Mouse (Mus musculus) T-helper 1 cell (primary cell): ENCODE measurements at regions not wholly inside any gene's neighbourhood (a gene's known extent, or its start where the extent isn't known, plus 50 kb on each side); places are given as distances from the start of the nearest gene placed in this dataset.

Experiments used
- in situ Hi-C: fragments of 300-600 bp; cut with MboI, MseI; formaldehyde crosslinking; loops from one replicate; pipeline ENCODE4 v1.15.1; 2025; ENCODE audit warnings: high pct_unique_total_duplicates

- in situ Hi-C loops = no loop called here
Observed at GRCm38 (mm10) chr11:17629541-17630171, 324.0 kb downstream of the Etaa1 start.

- in situ Hi-C loops = no loop called here
Observed at GRCm38 (mm10) chr11:17630172-17630553, 323.5 kb downstream of the Etaa1 start.

GRCm38 (mm10) chr11:17637158-17637557, 316.5 kb downstream of the Etaa1 start:
- in situ Hi-C loops = no loop called here

GRCm38 (mm10) chr11:17639922-17640321, 313.8 kb downstream of the Etaa1 start:
- in situ Hi-C loops = no loop called here

- in situ Hi-C loops = no loop called here
Observed at GRCm38 (mm10) chr11:17647441-17647840, 306.2 kb downstream of the Etaa1 start.

GRCm38 (mm10) chr11:17651389-17652156, 302.1 kb downstream of the Etaa1 start:
- in situ Hi-C loops = no loop called here

GRCm38 (mm10) chr11:17655840-17656239, 297.8 kb downstream of the Etaa1 start:
- in situ Hi-C loops = no loop called here

- in situ Hi-C loops = no loop called here
Observed at GRCm38 (mm10) chr11:17657720-17658119, 296.0 kb downstream of the Etaa1 start.

- in situ Hi-C loops = no loop called here
Observed at GRCm38 (mm10) chr11:17658289-17658688, 295.4 kb downstream of the Etaa1 start.

GRCm38 (mm10) chr11:17658717-17659116, 295.0 kb downstream of the Etaa1 start:
- in situ Hi-C loops = no loop called here

GRCm38 (mm10) chr11:17663893-17664292, 289.8 kb downstream of the Etaa1 start:
- in situ Hi-C loops = no loop called here

- in situ Hi-C loops = no loop called here
Observed at GRCm38 (mm10) chr11:17665624-17666552, 287.8 kb downstream of the Etaa1 start.

- in situ Hi-C loops = no loop called here
Observed at GRCm38 (mm10) chr11:17680998-17681397, 272.7 kb downstream of the Etaa1 start.

- in situ Hi-C loops = no loop called here
Observed at GRCm38 (mm10) chr11:17685711-17686113, 268.0 kb downstream of the Etaa1 start.

GRCm38 (mm10) chr11:17686806-17687205, 266.9 kb downstream of the Etaa1 start:
- in situ Hi-C loops = no loop called here

GRCm38 (mm10) chr11:17694145-17694544, 259.5 kb downstream of the Etaa1 start:
- in situ Hi-C loops = no loop called here

- in situ Hi-C loops = no loop called here
Observed at GRCm38 (mm10) chr11:17708769-17709168, 244.9 kb downstream of the Etaa1 start.

GRCm38 (mm10) chr11:17722051-17722450, 231.6 kb downstream of the Etaa1 start:
- in situ Hi-C loops = no loop called here

GRCm38 (mm10) chr11:17727258-17728034, 226.2 kb downstream of the Etaa1 start:
- in situ Hi-C loops = no loop called here

GRCm38 (mm10) chr11:17733075-17733474, 220.6 kb downstream of the Etaa1 start:
- in situ Hi-C loops = no loop called here

GRCm38 (mm10) chr11:17734519-17734918, 219.2 kb downstream of the Etaa1 start:
- in situ Hi-C loops = no loop called here
